Mouse (Mus musculus) heart, postnatal 14 days (tissue): Measurements from ENCODE around the gene Aldh2. TPM values are rescaled to one million over a fixed set of nuclear protein-coding genes. Genes with fewer than 3 reads are reported as not detected.
A peak's percentile ranks its signal among the peaks of the same experiment; 100 is the strongest.
"Not testable (repeated sequence)": the region's sequence is repeated elsewhere in the genome, so short reads cannot be mapped to it uniquely, and the experiment has no call there.

Experiments
- DNase-seq, 2 experiments: peaks; one replicate each; pipeline ENCODE4 v3.0.0; 2021 to 2022
- intact Hi-C: fragments of 180-260 bp; cut with DNase I; formaldehyde crosslinking; loops from one replicate; pipeline ENCODE4 v1.15.1; 2025
- total RNA-seq, 2 experiments: library from RNA; stranded (reverse); gene quantifications; 2 replicates each; pipeline ENCODE4 v1.2.3; 2021

The Aldh2 gene
- total RNA-seq, 2 experiments from 2014 or later: 133 to 162 TPM

GRCm38 (mm10) chr5:121564468-121564895 lies 29.1 kb downstream of the Aldh2 start:
- intact Hi-C loops: loop anchor here (1.0 kb wide), 1 partner anchor 38 kb away; no protein-coding TSS in a partner anchor
- DNase-seq: peak; percentile 88 to 93

- intact Hi-C loops: no loop called here
- DNase-seq: no peak
These were observed 31.2 kb downstream of the Aldh2 start for GRCm38 (mm10) chr5:121562436-121562835.

- intact Hi-C loops: no loop called here
- DNase-seq: no peak
These were observed 44.4 kb downstream of the Aldh2 start for GRCm38 (mm10) chr5:121549196-121549595.

GRCm38 (mm10) chr5:121547084-121547483 lies 46.5 kb downstream of the Aldh2 start:
- intact Hi-C loops: no loop called here

GRCm38 (mm10) chr5:121546530-121546895 lies 47.1 kb downstream of the Aldh2 start:
- intact Hi-C loops: no loop called here
- DNase-seq: peak; percentile 48 to 69

More at GRCm38 (mm10) chr5:121547084-121547483, 46.5 kb downstream of the Aldh2 start:
- DNase-seq: no peak

- peak; percentile 99 for DNase-seq
- intact Hi-C loops: loop anchor here (2.0 kb wide), 1 partner anchor 57 kb away; no protein-coding TSS in a partner anchor
These were observed 47.7 kb downstream of the Aldh2 start, which contains the start of gene Mapkapk5 for GRCm38 (mm10) chr5:121545793-121546529. TSS of gene Mapkapk5 (minus strand) at chr5:121545905.

GRCm38 (mm10) chr5:121544910-121545792 lies 48.5 kb downstream of the Aldh2 start, which contains the start of the genes Adam1a and Gm42878:
TSS of gene Adam1a (minus strand) at chr5:121545482.
TSS of gene Gm42878 (minus strand) at chr5:121545482.
- DNase-seq: peak in 1 of 2 experiments; percentile 57
- intact Hi-C loops: loop anchor here (2.0 kb wide), 1 partner anchor 58 kb away; no protein-coding TSS in a partner anchor

- no peak for DNase-seq
- intact Hi-C loops: no loop called here
These were observed 50.3 kb downstream of the Aldh2 start for GRCm38 (mm10) chr5:121543370-121543769.

- no peak for DNase-seq
- intact Hi-C loops: no loop called here
These were observed 52.4 kb downstream of the Aldh2 start for GRCm38 (mm10) chr5:121541235-121541634.

GRCm38 (mm10) chr5:121540066-121540465 lies 53.6 kb downstream of the Aldh2 start:
- intact Hi-C loops: no loop called here
- DNase-seq: no peak

GRCm38 (mm10) chr5:121537588-121537987 lies 56.0 kb downstream of the Aldh2 start:
- DNase-seq: no peak
- intact Hi-C loops: no loop called here

- intact Hi-C loops: no loop called here
- no peak for DNase-seq
These were observed 56.6 kb downstream of the Aldh2 start for GRCm38 (mm10) chr5:121536921-121537555.

GRCm38 (mm10) chr5:121535116-121535515 lies 58.5 kb downstream of the Aldh2 start:
- no peak for DNase-seq
- intact Hi-C loops: no loop called here

- intact Hi-C loops: no loop called here
- no peak for DNase-seq
These were observed 59.1 kb downstream of the Aldh2 start for GRCm38 (mm10) chr5:121534521-121534920.

- peak; percentile 12 to 19 for DNase-seq
- intact Hi-C loops: no loop called here
These were observed 66.7 kb downstream of the Aldh2 start for GRCm38 (mm10) chr5:121526961-121527360.

GRCm38 (mm10) chr5:121526526-121526925 lies 67.1 kb downstream of the Aldh2 start:
- intact Hi-C loops: no loop called here
- no peak for DNase-seq

GRCm38 (mm10) chr5:121525774-121526450 lies 67.7 kb downstream of the Aldh2 start:
- intact Hi-C loops: no loop called here
- DNase-seq: peak; percentile 33 to 37

- DNase-seq, intact Hi-C loops: not testable (repeated sequence)
These were observed 73.9 kb downstream of the Aldh2 start for GRCm38 (mm10) chr5:121519758-121520157.

- intact Hi-C loops: no loop called here
- DNase-seq: no peak
These were observed 74.6 kb downstream of the Aldh2 start for GRCm38 (mm10) chr5:121518983-121519382.
